Mouse (Mus musculus) embryonic facial prominence, embryonic 15.5 days (tissue): ENCODE results near the gene Chkb. TPM values are rescaled to one million over a fixed set of nuclear protein-coding genes. Genes with fewer than 3 reads are reported as not detected.

ENCODE experiments used
- ATAC-seq: fragments of 200-750 bp; cut with Nextera tagmentation; 2 replicates; pipeline ENCODE4 v1.8.0; 2017; ENCODE audit warnings: low read depth, moderate TSS enrichment; ENCODE audit not compliant: insufficient number of reproducible peaks, low FRiP score, low TSS enrichment
- H3K27ac ChIP-seq: fragments of 300-500 bp; sonication (generic); replicated peaks from 2 replicates; pipeline ENCODE4 v1.5.1; 2015; ENCODE audit warnings: mild to moderate bottlenecking, inconsistent platforms
- H3K27me3 ChIP-seq: fragments of 300-500 bp; sonication (generic); 2 replicates; pipeline ENCODE4 v1.6.1; 2015; ENCODE audit warnings: inconsistent platforms
- H3K36me3 ChIP-seq: fragments of 300-500 bp; sonication (generic); 2 replicates; pipeline ENCODE4 v1.6.1; 2015; ENCODE audit warnings: mild to moderate bottlenecking, inconsistent platforms
- H3K4me1 ChIP-seq: fragments of 300-500 bp; sonication (generic); 2 replicates; pipeline ENCODE4 v1.6.1; 2015; ENCODE audit warnings: inconsistent platforms
- H3K4me2 ChIP-seq: fragments of 300-500 bp; sonication (generic); replicated peaks from 2 replicates; pipeline ENCODE4 v1.6.1; 2015; ENCODE audit warnings: mild to moderate bottlenecking, inconsistent platforms
- H3K4me3 ChIP-seq: fragments of 300-500 bp; sonication (generic); replicated peaks from 2 replicates; pipeline ENCODE4 v1.5.1; 2015; ENCODE audit warnings: mild to moderate bottlenecking, inconsistent platforms
- H3K9ac ChIP-seq: fragments of 300-500 bp; sonication (generic); 2 replicates; pipeline ENCODE4 v1.6.1; 2015; ENCODE audit warnings: inconsistent platforms
- H3K9me3 ChIP-seq: fragments of 300-500 bp; sonication (generic); replicated peaks from 2 replicates; pipeline ENCODE4 v1.6.1; 2016; ENCODE audit warnings: inconsistent platforms
- WGBS: fragments of 180-500 bp; shearing (Covaris S2); methylation state at CpG from one replicate; pipeline ENCODE4 v1.1.7; 2015; 5-methylcytosine and 5-hydroxymethylcytosine counted together
- polyA plus RNA-seq: library from polyadenylated mRNA; unstranded; fragments of >200 nt; fragmentation: Nextera tagmentation; extraction: Ambion mirVana; gene quantifications from 2 replicates; pipeline ENCODE4 v1.2.1, GENCODE M21; 2015

Gene Chkb
- polyA plus RNA-seq: 56.4 and 59.6 TPM in 2 replicates

DNA sequence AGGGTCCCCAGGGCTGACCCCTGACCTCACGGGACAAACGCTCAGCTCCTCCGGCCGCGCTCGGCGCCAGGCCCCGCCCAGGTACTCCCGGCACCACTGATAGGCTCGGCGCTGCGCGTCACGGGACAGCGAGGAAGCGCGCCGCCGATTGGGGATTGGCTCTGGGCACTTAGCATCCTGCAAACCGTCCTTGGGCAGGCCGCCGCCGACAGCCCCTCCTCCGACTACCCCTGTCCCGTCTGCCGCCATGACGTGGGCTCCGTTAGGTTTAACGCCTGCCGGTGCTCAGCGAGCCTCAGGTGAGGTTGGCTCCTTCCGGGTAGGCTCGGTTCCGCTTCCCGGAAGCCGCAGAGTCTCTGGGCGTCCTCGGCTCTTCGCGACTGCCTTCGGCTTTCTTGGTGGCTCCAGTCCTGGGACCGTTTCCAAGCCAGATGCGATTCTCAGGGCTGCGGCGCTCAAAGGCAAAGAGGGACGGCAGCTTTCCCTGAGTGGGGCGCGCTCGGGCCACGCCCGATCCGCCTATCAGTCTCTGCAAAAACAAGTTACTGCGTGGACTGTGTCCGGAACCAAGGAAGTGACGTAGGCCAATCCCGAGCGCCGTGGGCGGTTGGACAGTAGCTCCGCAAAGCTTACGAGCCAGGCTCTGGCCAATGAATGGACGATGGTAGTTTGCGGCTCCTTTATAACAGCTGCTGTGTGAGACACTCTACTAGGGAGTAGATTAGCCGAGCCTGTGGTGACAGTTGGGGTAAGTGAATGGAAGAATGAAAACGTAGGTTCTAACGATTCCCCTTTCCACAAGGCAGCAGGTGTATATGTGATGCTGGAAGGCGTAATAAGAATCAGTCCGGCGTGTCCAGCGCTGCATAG is at the start of gene Chkb, which contains the start of the genes C730034F03Rik and Gm44502:
Chkb (minus strand) TSS at position 557 of the 870 bp plus-strand sequence.
C730034F03Rik (plus strand) TSS at position 238 of the 870 bp plus-strand sequence.
Gm44502 (minus strand) TSS at position 345 of the 870 bp plus-strand sequence.
- ATAC-seq: peak; percentile 91
- Histone ChIP-seq H3K4me2 (peak within 1 kb of the TSS; percentile 86), H3K4me1 (peaks cover 21% of the 10 kb centered on the region), H3K9ac (peak within 1 kb of the TSS; percentile 63), H3K27ac (peak within 1 kb of the TSS; percentile 98), H3K27me3 (no peaks in the 10 kb centered on the region), H3K4me3 (peak within 1 kb of the TSS; percentile 84), H3K9me3 (no peaks in the 10 kb centered on the region), H3K36me3 (peaks cover 22% of the 10 kb centered on the region)
- under 1% methylated on average over 70 of the region's 70 CpGs for WGBS

DNA sequence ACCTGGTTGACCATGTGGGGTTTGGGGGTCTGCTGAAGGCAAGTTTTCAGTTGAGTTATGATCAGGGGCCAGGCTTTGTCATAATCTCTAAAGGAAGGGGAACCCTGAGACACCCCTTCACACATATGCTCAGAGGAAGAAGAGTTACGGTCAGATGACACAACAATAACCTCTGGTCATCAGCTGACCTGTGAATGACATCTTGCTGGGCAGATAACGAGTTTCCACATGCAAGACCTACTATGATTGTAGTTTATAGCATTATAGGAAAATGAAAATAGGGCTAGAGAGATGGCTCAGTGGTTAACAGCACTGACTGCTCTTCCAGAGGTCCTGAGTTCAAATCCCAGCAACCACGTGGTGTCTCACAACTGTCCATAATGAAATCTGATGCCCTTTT is 48.9 kb upstream of the Chkb start:
- H3K4me3 ChIP-seq: no peak overlapping the region
- no peak for ATAC-seq
- no peaks in the 10 kb centered on the region for H3K27me3 ChIP-seq
- H3K27ac ChIP-seq: no peak overlapping the region
- H3K9me3 ChIP-seq: no peaks in the 10 kb centered on the region
- no peak overlapping the region for H3K4me2 ChIP-seq
- 88% methylated on average over 3 of the region's 3 CpGs for WGBS
- H3K36me3 ChIP-seq: no peaks in the 10 kb centered on the region
- H3K4me1 ChIP-seq: peaks cover 13% of the 10 kb centered on the region
- H3K9ac ChIP-seq: no peak overlapping the region

- Histone ChIP-seq H3K36me3 (no peaks in the 10 kb centered on the region), H3K9ac (no peak overlapping the region), H3K4me3 (no peak overlapping the region), H3K27ac (no peak overlapping the region), H3K4me1 (peaks cover 13% of the 10 kb centered on the region), H3K9me3 (no peaks in the 10 kb centered on the region), H3K4me2 (no peak overlapping the region), H3K27me3 (no peaks in the 10 kb centered on the region)
- 44% methylated on average over 8 of the region's 8 CpGs for WGBS
- no peak for ATAC-seq
Observed at GRCm38 (mm10) chr15:89477806-89478205, 48.1 kb upstream of the Chkb start.

DNA sequence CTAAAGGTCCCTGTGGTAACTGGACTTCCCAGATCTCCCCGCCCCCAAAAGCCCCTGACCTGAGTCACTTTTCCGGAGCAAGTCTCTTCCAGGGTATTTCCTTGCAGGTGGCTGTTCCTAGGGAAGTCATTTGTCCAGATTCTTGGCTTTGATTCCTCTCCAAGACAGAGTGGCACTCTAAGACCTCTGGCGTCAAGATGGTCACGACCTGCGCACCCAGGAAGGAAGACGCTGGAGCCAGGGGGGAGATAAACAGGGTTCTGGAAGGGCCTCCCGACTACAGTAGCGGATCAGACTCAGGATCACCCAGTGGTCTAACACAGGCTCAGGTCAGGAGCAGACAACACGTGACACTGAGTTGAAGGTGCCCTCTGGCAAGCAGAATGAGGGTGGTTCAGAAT is 47.4 kb upstream of the Chkb start, which contains the start of gene Arsa:
Arsa (minus strand) TSS at position 335 of the 401 bp plus-strand sequence.
- Histone ChIP-seq H3K27ac (peak within 1 kb of the TSS; percentile 80), H3K4me3 (peak within 1 kb of the TSS; percentile 65), H3K9me3 (no peaks in the 10 kb centered on the region), H3K9ac (peak within 1 kb of the TSS; percentile 47), H3K36me3 (no peaks in the 10 kb centered on the region), H3K4me1 (peaks cover 13% of the 10 kb centered on the region), H3K4me2 (peak within 1 kb of the TSS; percentile 64), H3K27me3 (no peaks in the 10 kb centered on the region)
- ATAC-seq: no peak
- WGBS: 25% methylated on average over 9 of the region's 9 CpGs

DNA sequence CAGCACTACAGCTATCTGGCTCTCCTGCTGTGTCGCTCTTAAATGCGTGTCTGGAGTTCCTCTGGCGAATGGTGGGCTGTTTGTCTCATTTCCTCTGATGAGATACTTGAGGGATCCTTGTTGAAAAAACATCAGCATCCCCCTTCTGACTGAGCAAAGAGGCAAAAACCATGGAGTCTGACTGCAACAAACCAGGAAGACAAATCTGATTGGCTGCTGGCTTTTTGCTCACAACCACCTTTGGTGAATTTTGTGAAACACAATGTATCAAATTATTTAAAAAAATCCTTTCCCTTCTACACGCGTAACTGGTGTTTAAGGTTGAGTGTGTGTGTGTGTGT is 46.7 kb upstream of the Chkb start:
- peak overlapping the region; percentile 65 for H3K4me3 ChIP-seq
- H3K36me3 ChIP-seq: no peaks in the 10 kb centered on the region
- no peaks in the 10 kb centered on the region for H3K9me3 ChIP-seq
- H3K27me3 ChIP-seq: no peaks in the 10 kb centered on the region
- H3K4me1 ChIP-seq: peaks cover 13% of the 10 kb centered on the region
- peak overlapping the region; percentile 47 for H3K9ac ChIP-seq
- peak overlapping the region; percentile 64 for H3K4me2 ChIP-seq
- peak overlapping the region; percentile 80 for H3K27ac ChIP-seq
- 1% methylated on average over 5 of the region's 5 CpGs for WGBS
- 0 out of 2 replicates have a peak, but pooled peaks have one; percentile 8 for ATAC-seq

DNA sequence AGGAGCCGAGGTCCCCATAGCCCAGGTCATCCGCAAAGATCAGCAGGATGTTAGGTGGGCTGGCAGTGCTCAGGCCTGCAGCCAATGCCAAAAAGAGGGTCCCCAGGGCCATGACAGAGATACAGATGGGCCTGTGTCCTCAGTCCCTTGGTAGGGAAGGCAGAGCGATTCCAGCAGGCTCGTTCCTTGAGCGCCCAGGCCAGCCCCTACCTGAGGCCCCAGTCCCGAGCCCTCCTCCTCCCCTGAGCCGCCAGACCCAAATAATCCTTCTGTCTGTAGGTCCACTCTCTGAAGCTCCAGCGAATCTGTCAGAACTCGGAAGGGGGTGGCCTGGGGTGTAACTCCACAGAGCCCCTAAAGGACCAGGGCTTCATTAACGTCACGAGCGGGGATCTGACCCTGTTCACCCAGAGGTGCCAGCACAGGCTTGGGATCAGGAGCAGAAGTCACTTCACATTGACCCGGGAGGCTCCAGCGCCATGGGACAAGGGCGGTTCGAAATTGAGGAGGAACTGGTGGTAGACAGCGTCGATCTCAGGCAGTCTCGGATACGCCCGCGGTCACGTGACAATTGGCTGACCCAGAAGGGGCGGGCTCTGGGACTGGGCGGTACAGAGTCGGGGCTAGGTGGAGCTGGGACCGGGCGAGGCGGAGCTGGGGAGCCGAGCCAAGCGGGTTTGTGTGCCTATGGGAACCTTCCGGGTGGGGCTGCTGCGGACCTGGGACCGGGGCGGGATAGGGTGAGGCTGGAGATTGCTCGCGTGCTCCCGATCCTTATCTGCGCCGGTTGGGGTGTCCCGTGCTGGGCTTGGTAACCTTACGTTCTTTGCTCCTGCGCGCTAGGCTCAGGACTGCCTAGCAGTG is 46.1 kb upstream of the Chkb start:
- WGBS: 7% methylated on average over 44 of the region's 44 CpGs
- no peaks in the 10 kb centered on the region for H3K9me3 ChIP-seq
- peak; percentile 96 for ATAC-seq
- H3K4me3 ChIP-seq: peak overlapping the region; percentile 65
- peak overlapping the region; percentile 47 for H3K9ac ChIP-seq
- H3K27me3 ChIP-seq: no peaks in the 10 kb centered on the region
- H3K4me1 ChIP-seq: peaks cover 13% of the 10 kb centered on the region
- H3K4me2 ChIP-seq: peak overlapping the region; percentile 64
- peak overlapping the region; percentile 80 for H3K27ac ChIP-seq
- no peaks in the 10 kb centered on the region for H3K36me3 ChIP-seq

DNA sequence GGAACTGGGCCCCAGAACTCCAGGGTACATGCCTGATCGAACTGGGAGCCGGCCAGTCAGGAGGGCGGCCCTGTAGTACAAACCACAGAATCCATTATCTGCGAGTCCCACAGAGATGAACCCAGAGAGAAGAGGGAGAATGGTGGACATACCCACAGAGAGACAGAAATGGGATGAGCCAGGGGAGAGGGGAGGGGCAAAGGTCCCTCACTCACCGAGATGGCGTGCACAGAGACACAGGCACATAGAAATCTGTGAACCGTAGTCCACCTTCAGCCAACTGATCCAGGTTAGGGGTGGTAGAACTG is 45.5 kb upstream of the Chkb start:
- Histone ChIP-seq H3K4me1 (peaks cover 13% of the 10 kb centered on the region), H3K27me3 (no peaks in the 10 kb centered on the region), H3K9ac (0 out of 2 replicates have a peak overlapping the region, but pooled peaks have one; percentile 47), H3K27ac (no peak overlapping the region), H3K4me3 (peak overlapping the region; percentile 65), H3K9me3 (no peaks in the 10 kb centered on the region), H3K36me3 (no peaks in the 10 kb centered on the region), H3K4me2 (peak overlapping the region; percentile 64)
- 86% methylated on average over 7 of the region's 7 CpGs for WGBS
- ATAC-seq: no peak

- Histone ChIP-seq H3K4me1 (peaks cover 13% of the 10 kb centered on the region), H3K4me2 (no peak overlapping the region; the same call in 1 of the 2 replicates), H3K27ac (no peak overlapping the region), H3K27me3 (no peaks in the 10 kb centered on the region), H3K9me3 (no peaks in the 10 kb centered on the region), H3K9ac (no peak overlapping the region), H3K4me3 (no peak overlapping the region), H3K36me3 (no peaks in the 10 kb centered on the region)
- no peak for ATAC-seq
- WGBS: 89% methylated on average over 19 of the region's 19 CpGs
Observed at GRCm38 (mm10) chr15:89474596-89475292, 45.0 kb upstream of the Chkb start.

- Histone ChIP-seq H3K27ac (no peak overlapping the region), H3K4me1 (peaks cover 13% of the 10 kb centered on the region), H3K27me3 (no peaks in the 10 kb centered on the region), H3K4me3 (no peak overlapping the region), H3K36me3 (no peaks in the 10 kb centered on the region), H3K9ac (no peak overlapping the region), H3K9me3 (no peaks in the 10 kb centered on the region), H3K4me2 (no peak overlapping the region)
- 97% methylated on average over 8 of the region's 8 CpGs for WGBS
- ATAC-seq: no peak
Observed at GRCm38 (mm10) chr15:89473921-89474320, 44.2 kb upstream of the Chkb start.

DNA sequence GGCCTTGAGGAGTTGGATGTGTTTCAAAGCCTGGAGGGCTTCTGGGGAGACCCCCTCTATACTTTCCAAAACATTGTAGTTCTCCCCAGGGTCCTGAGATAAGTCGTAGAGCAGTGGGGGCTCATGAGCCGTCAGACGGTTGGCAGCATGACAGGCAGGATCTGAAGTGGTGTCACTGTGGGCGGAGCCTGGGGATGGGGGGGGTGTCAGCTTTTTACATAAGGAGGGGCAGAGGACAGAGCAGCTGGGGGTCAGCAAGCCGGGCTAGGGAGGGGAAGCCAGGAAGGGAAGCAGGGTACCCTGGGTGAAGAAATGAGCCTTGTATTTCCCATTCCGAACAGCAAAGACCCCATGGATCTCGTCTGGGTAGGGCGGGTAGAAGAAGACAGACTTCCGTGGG is 43.7 kb upstream of the Chkb start:
- 82% methylated on average over 9 of the region's 9 CpGs for WGBS
- no peak overlapping the region for H3K4me2 ChIP-seq
- H3K9ac ChIP-seq: no peak overlapping the region
- no peak overlapping the region for H3K27ac ChIP-seq
- H3K4me1 ChIP-seq: peaks cover 13% of the 10 kb centered on the region
- no peak for ATAC-seq
- no peak overlapping the region for H3K4me3 ChIP-seq
- no peaks in the 10 kb centered on the region for H3K9me3 ChIP-seq
- no peaks in the 10 kb centered on the region for H3K27me3 ChIP-seq
- no peaks in the 10 kb centered on the region for H3K36me3 ChIP-seq

- no peak for ATAC-seq
- Histone ChIP-seq H3K9ac (no peak overlapping the region), H3K27me3 (no peaks in the 10 kb centered on the region), H3K27ac (no peak overlapping the region), H3K4me2 (no peak overlapping the region), H3K36me3 (no peaks in the 10 kb centered on the region), H3K4me1 (peaks cover 11% of the 10 kb centered on the region), H3K4me3 (no peak overlapping the region), H3K9me3 (no peaks in the 10 kb centered on the region)
- WGBS: 73% methylated on average over 4 of the region's 4 CpGs
Observed at GRCm38 (mm10) chr15:89471476-89471875, 41.8 kb upstream of the Chkb start.
